Comparison of ENCODE assay signal across 13 mouse cellular contexts in genomic region chr12:46520942-46521341, GRCm38 (mm10).
DNase-seq lines count a peak whose midpoint lies in the region; ATAC-seq and TF ChIP-seq lines count a peak whose summit lies in the region.
"Had no signal": no experiment of that assay in that cellular context is flagged by ENCODE, and none has a peak within 500 bp of the region (broad histone marks: within the 10 kb centered on the region; RNA-seq: fewer than 3 reads in every experiment).

No protein-coding gene starts in this region.

- H3K9me3 ChIP-seq in forebrain, embryonic 15.5 days = no peaks in the 10 kb centered on the region
- H3K9me3 ChIP-seq in hindbrain, postnatal 0 days (ENCODE audit: low read length) = no peaks in the 10 kb centered on the region
- H3K9me3 ChIP-seq: heart, embryonic 15.5 days had no signal

- no peak overlapping the region for H3K4me2 ChIP-seq in forebrain, embryonic 15.5 days (replicated peaks)
- H3K4me2 ChIP-seq in hindbrain, postnatal 0 days (ENCODE audit: low read depth, low read length) = no peak overlapping the region
- H3K4me2 ChIP-seq: heart, embryonic 15.5 days had no signal

- no peak overlapping the region for H3K27ac ChIP-seq in forebrain, embryonic 15.5 days (replicated peaks)
- no peak overlapping the region for H3K27ac ChIP-seq in hindbrain, postnatal 0 days
- H3K27ac ChIP-seq: heart, embryonic 15.5 days had no signal

- no peak for TF ChIP-seq CTCF in hindbrain, postnatal 0 days (IDR thresholded peaks at IDR 0.05; ENCODE audit: low read depth)

- no peaks in the 10 kb centered on the region for H3K36me3 ChIP-seq in forebrain, embryonic 15.5 days
- H3K36me3 ChIP-seq in hindbrain, postnatal 0 days (ENCODE audit: insufficient read depth, low read length) = no peaks in the 10 kb centered on the region
- H3K36me3 ChIP-seq: heart, embryonic 15.5 days had no signal

- H3K27me3 ChIP-seq in forebrain, embryonic 15.5 days = no peaks in the 10 kb centered on the region
- H3K27me3 ChIP-seq in hindbrain, postnatal 0 days (ENCODE audit: insufficient read depth, low read length) = no peaks in the 10 kb centered on the region
- H3K27me3 ChIP-seq: heart, embryonic 15.5 days had no signal

- H3K4me1 ChIP-seq in forebrain, embryonic 15.5 days = 0 out of 2 replicates have a peak, but pooled peaks cover 3% of the 10 kb centered on the region
- no peaks in the 10 kb centered on the region for H3K4me1 ChIP-seq in hindbrain, postnatal 0 days (ENCODE audit: insufficient read depth, low read length)
- H3K4me1 ChIP-seq: heart, embryonic 15.5 days had no signal

- H3K4me3 ChIP-seq in forebrain, embryonic 15.5 days = no peak overlapping the region
- no peak overlapping the region for H3K4me3 ChIP-seq in hindbrain, postnatal 0 days (ENCODE audit: low read length)
- H3K4me3 ChIP-seq: heart, embryonic 15.5 days had no signal

- H3K9ac ChIP-seq in forebrain, embryonic 15.5 days (replicated peaks) = no peak overlapping the region
- H3K9ac ChIP-seq in hindbrain, postnatal 0 days (replicated peaks; ENCODE audit: low read length) = no peak overlapping the region
- H3K9ac ChIP-seq: heart, embryonic 15.5 days had no signal

- DNase-seq in cerebellum, postnatal 10 days = peak; percentile 4 to 18
- DNase-seq in cerebellum, adult 11-12 months = no peak
- DNase-seq in Muller cell, postnatal 12 days (ENCODE audit: inconsistent ontology term) = peak; percentile 85
- DNase-seq in hindbrain, postnatal 0 days (ENCODE audit: low spot score) = peak; percentile 45
- DNase-seq in thymus, postnatal 36 days = no peak
- no peak for DNase-seq in lung, adult 18-20 months
- no peak for DNase-seq in liver
- DNase-seq: adrenal gland, adult 8-10 months; gastrocnemius, postnatal 10 days; layer of hippocampus, adult 9-11 months had no signal

- peak; percentile 77 for ATAC-seq in forebrain, embryonic 15.5 days (replicated peaks)
- ATAC-seq in hindbrain, postnatal 0 days = no peak
- ATAC-seq: inflammation-experienced regulatory T-cells, adult 6 months had no signal

- 7% methylated on average over 3 of the region's 3 CpGs for WGBS in forebrain, embryonic 15.5 days
- WGBS in hindbrain, postnatal 0 days = 20% methylated on average over 3 of the region's 3 CpGs

Comparison
In these comparisons a context has a peak if more than half of its experiments do, and no peak if none do; other contexts are left out.
1. DNase-seq: peak in cerebellum, postnatal 10 days (2 of 2), Muller cell, postnatal 12 days (single experiment) and hindbrain, postnatal 0 days (single experiment); none in cerebellum, adult 11-12 months (single experiment), thymus, postnatal 36 days (0 of 2), lung, adult 18-20 months (0 of 2) and liver (single experiment).